Mouse (Mus musculus) heart, embryonic 12.5 days (tissue): Measurements from ENCODE around the gene Artn. TPM values are rescaled to one million over a fixed set of nuclear protein-coding genes. Genes with fewer than 3 reads are reported as not detected.
A peak's percentile ranks its signal among the peaks of the same experiment; 100 is the strongest.

Experiments used
- ATAC-seq: fragments of 200-750 bp; cut with Nextera tagmentation; 2 replicates; pipeline ENCODE4 v1.8.0; 2017; ENCODE audit warnings: moderate TSS enrichment, moderate library complexity; ENCODE audit not compliant: insufficient number of reproducible peaks, low FRiP score
- H3K27ac ChIP-seq: fragments of 300-500 bp; sonication (generic); 2 replicates; pipeline ENCODE4 v1.5.1; 2016; ENCODE audit warnings: mild to moderate bottlenecking, moderate library complexity; ENCODE audit not compliant: poor library complexity, severe bottlenecking
- H3K27me3 ChIP-seq: fragments of 300-500 bp; sonication (generic); replicated peaks from 2 replicates; pipeline ENCODE4 v1.6.1; 2016; ENCODE audit warnings: mild to moderate bottlenecking, moderate library complexity
- H3K36me3 ChIP-seq: fragments of 300-500 bp; sonication (generic); 2 replicates; pipeline ENCODE4 v1.6.1; 2016; ENCODE audit warnings: mild to moderate bottlenecking, moderate library complexity
- H3K4me1 ChIP-seq: fragments of 300-500 bp; sonication (generic); replicated peaks from 2 replicates; pipeline ENCODE4 v1.6.1; 2016; ENCODE audit warnings: mild to moderate bottlenecking
- H3K4me2 ChIP-seq: fragments of 300-500 bp; sonication (generic); 2 replicates; pipeline ENCODE4 v1.6.1; 2016; ENCODE audit warnings: mild to moderate bottlenecking, moderate library complexity
- H3K4me3 ChIP-seq: fragments of 300-500 bp; sonication (generic); 2 replicates; pipeline ENCODE4 v1.5.1; 2016; ENCODE audit warnings: mild to moderate bottlenecking
- H3K9ac ChIP-seq: fragments of 300-500 bp; sonication (generic); 2 replicates; pipeline ENCODE4 v1.6.1; 2016; ENCODE audit warnings: mild to moderate bottlenecking, moderate library complexity
- H3K9me3 ChIP-seq: fragments of 300-500 bp; sonication (generic); replicated peaks from 2 replicates; pipeline ENCODE4 v1.6.1; 2016; ENCODE audit warnings: mild to moderate bottlenecking, moderate library complexity
- WGBS: fragments of 180-500 bp; shearing (Covaris S2); methylation state at CpG from one replicate; pipeline ENCODE4 v1.1.7; 2016; 5-methylcytosine and 5-hydroxymethylcytosine counted together
- polyA plus RNA-seq: library from polyadenylated mRNA; unstranded; fragments of >200 nt; fragmentation: Nextera tagmentation; extraction: Ambion mirVana; gene quantifications from 2 replicates; pipeline ENCODE4 v1.2.1, GENCODE M21; 2016

Artn gene
- polyA plus RNA-seq, 1 experiment from 2014 or later = 0.70 TPM

GRCm38 (mm10) chr4:117908834-117909453 is 20.6 kb downstream of the Artn start:
- no peak overlapping the region for H3K27ac ChIP-seq
- H3K27me3 ChIP-seq = no peaks in the 10 kb centered on the region
- 79% methylated on average over 8 of the region's 8 CpGs for WGBS
- peaks cover 28% of the 10 kb centered on the region for H3K4me1 ChIP-seq
- no peak overlapping the region for H3K4me3 ChIP-seq
- no peak for ATAC-seq
- H3K4me2 ChIP-seq = no peak overlapping the region
- no peaks in the 10 kb centered on the region for H3K9me3 ChIP-seq
- peaks cover 63% of the 10 kb centered on the region for H3K36me3 ChIP-seq
- H3K9ac ChIP-seq = no peak overlapping the region

GRCm38 (mm10) chr4:117906196-117906595 is 23.4 kb downstream of the Artn start:
- Histone ChIP-seq H3K9ac (no peak overlapping the region), H3K4me2 (no peak overlapping the region), H3K4me1 (peaks cover 14% of the 10 kb centered on the region), H3K4me3 (no peak overlapping the region), H3K9me3 (no peaks in the 10 kb centered on the region), H3K27ac (no peak overlapping the region), H3K36me3 (peaks cover 78% of the 10 kb centered on the region), H3K27me3 (no peaks in the 10 kb centered on the region)
- 85% methylated on average over 3 of the region's 3 CpGs for WGBS
- no peak for ATAC-seq

- Histone ChIP-seq H3K4me3 (no peak overlapping the region), H3K27ac (no peak overlapping the region), H3K27me3 (no peaks in the 10 kb centered on the region), H3K4me1 (peaks cover 12% of the 10 kb centered on the region), H3K36me3 (peaks cover 80% of the 10 kb centered on the region), H3K4me2 (no peak overlapping the region), H3K9ac (no peak overlapping the region), H3K9me3 (no peaks in the 10 kb centered on the region)
- WGBS = 88% methylated on average over 8 of the region's 8 CpGs
- no peak for ATAC-seq
Observed at GRCm38 (mm10) chr4:117904761-117905160, 24.8 kb downstream of the Artn start.

GRCm38 (mm10) chr4:117904094-117904493 is 25.5 kb downstream of the Artn start:
- Histone ChIP-seq H3K27me3 (no peaks in the 10 kb centered on the region), H3K36me3 (peaks cover 81% of the 10 kb centered on the region), H3K4me3 (no peak overlapping the region), H3K4me1 (peaks cover 8% of the 10 kb centered on the region), H3K27ac (no peak overlapping the region), H3K9ac (no peak overlapping the region), H3K4me2 (no peak overlapping the region), H3K9me3 (no peaks in the 10 kb centered on the region)
- 92% methylated on average over 10 of the region's 10 CpGs for WGBS
- no peak for ATAC-seq

GRCm38 (mm10) chr4:117898111-117898510 is 31.5 kb downstream of the Artn start:
- ATAC-seq = no peak
- no peak overlapping the region for H3K4me3 ChIP-seq
- no peaks in the 10 kb centered on the region for H3K27me3 ChIP-seq
- H3K9ac ChIP-seq = no peak overlapping the region
- H3K36me3 ChIP-seq = peaks cover 92% of the 10 kb centered on the region
- H3K27ac ChIP-seq = no peak overlapping the region
- WGBS = 74% methylated on average over 3 of the region's 3 CpGs
- no peaks in the 10 kb centered on the region for H3K4me1 ChIP-seq
- no peak overlapping the region for H3K4me2 ChIP-seq
- no peaks in the 10 kb centered on the region for H3K9me3 ChIP-seq

- no peak for ATAC-seq
- WGBS = 88% methylated on average over 6 of the region's 6 CpGs
Observed at GRCm38 (mm10) chr4:117896031-117896430, 33.5 kb downstream of the Artn start.

GRCm38 (mm10) chr4:117895339-117895738 is 34.2 kb downstream of the Artn start:
- Histone ChIP-seq H3K36me3 (peaks cover 64% of the 10 kb centered on the region), H3K9me3 (no peaks in the 10 kb centered on the region), H3K9ac (no peak overlapping the region), H3K27me3 (no peaks in the 10 kb centered on the region), H3K27ac (no peak overlapping the region), H3K4me1 (peaks cover 8% of the 10 kb centered on the region), H3K4me3 (no peak overlapping the region), H3K4me2 (no peak overlapping the region)
- 80% methylated on average over 7 of the region's 7 CpGs for WGBS
- no peak for ATAC-seq

More at GRCm38 (mm10) chr4:117896031-117896430, 33.5 kb downstream of the Artn start:
- Histone ChIP-seq H3K4me2 (no peak overlapping the region), H3K9me3 (no peaks in the 10 kb centered on the region), H3K27me3 (no peaks in the 10 kb centered on the region), H3K36me3 (peaks cover 71% of the 10 kb centered on the region), H3K9ac (no peak overlapping the region), H3K4me3 (no peak overlapping the region), H3K27ac (no peak overlapping the region), H3K4me1 (peaks cover 4% of the 10 kb centered on the region)

GRCm38 (mm10) chr4:117894601-117895000 is 35.0 kb downstream of the Artn start:
- 81% methylated on average over 8 of the region's 8 CpGs for WGBS
- no peak for ATAC-seq
- Histone ChIP-seq H3K4me1 (peaks cover 8% of the 10 kb centered on the region), H3K9ac (no peak overlapping the region), H3K4me3 (no peak overlapping the region), H3K9me3 (no peaks in the 10 kb centered on the region), H3K27ac (no peak overlapping the region), H3K27me3 (no peaks in the 10 kb centered on the region), H3K36me3 (peaks cover 61% of the 10 kb centered on the region), H3K4me2 (no peak overlapping the region)

- Histone ChIP-seq H3K27ac (no peak overlapping the region), H3K4me1 (peaks cover 8% of the 10 kb centered on the region), H3K4me3 (no peak overlapping the region), H3K9ac (no peak overlapping the region), H3K27me3 (no peaks in the 10 kb centered on the region), H3K36me3 (peaks cover 56% of the 10 kb centered on the region), H3K9me3 (no peaks in the 10 kb centered on the region), H3K4me2 (no peak overlapping the region)
- 21% methylated on average over 9 of the region's 9 CpGs for WGBS
- no peak for ATAC-seq
Observed at GRCm38 (mm10) chr4:117893376-117893775, 36.2 kb downstream of the Artn start.

- peak; percentile 86 for ATAC-seq
- H3K27me3 ChIP-seq = no peaks in the 10 kb centered on the region
- peak within 1 kb of the TSS; percentile 81 for H3K4me3 ChIP-seq
- H3K9me3 ChIP-seq = no peaks in the 10 kb centered on the region
- H3K4me1 ChIP-seq = peaks cover 10% of the 10 kb centered on the region
- WGBS = 0% methylated on average over 21 of the region's 21 CpGs
- peak within 1 kb of the TSS; percentile 64 for H3K9ac ChIP-seq
- peak within 1 kb of the TSS; percentile 96 for H3K4me2 ChIP-seq
- H3K36me3 ChIP-seq = peaks cover 42% of the 10 kb centered on the region
- no peak within 1 kb of the TSS for H3K27ac ChIP-seq
Observed at GRCm38 (mm10) chr4:117891738-117892161, 37.8 kb downstream of the Artn start, which contains the start of gene Dph2. Gene Dph2, minus strand, starts transcription at chr4:117892032.

- Histone ChIP-seq H3K4me2 (peak overlapping the region; percentile 96), H3K9ac (peak overlapping the region; percentile 64; the same call in 1 of the 2 replicates), H3K4me1 (peaks cover 17% of the 10 kb centered on the region), H3K36me3 (peaks cover 35% of the 10 kb centered on the region), H3K27me3 (no peaks in the 10 kb centered on the region), H3K4me3 (peak overlapping the region; percentile 81), H3K9me3 (no peaks in the 10 kb centered on the region), H3K27ac (no peak overlapping the region)
- no peak for ATAC-seq
- 84% methylated on average over 8 of the region's 8 CpGs for WGBS
Observed at GRCm38 (mm10) chr4:117890750-117891149, 38.8 kb downstream of the Artn start.

GRCm38 (mm10) chr4:117890031-117890430 is 39.5 kb downstream of the Artn start:
- no peak overlapping the region for H3K27ac ChIP-seq
- 90% methylated on average over 14 of the region's 14 CpGs for WGBS
- H3K4me2 ChIP-seq = no peak overlapping the region
- no peak for ATAC-seq
- no peak overlapping the region for H3K4me3 ChIP-seq
- no peak overlapping the region for H3K9ac ChIP-seq
- peaks cover 35% of the 10 kb centered on the region for H3K36me3 ChIP-seq
- no peaks in the 10 kb centered on the region for H3K27me3 ChIP-seq
- H3K4me1 ChIP-seq = peaks cover 17% of the 10 kb centered on the region
- H3K9me3 ChIP-seq = no peaks in the 10 kb centered on the region
